Comparison of ENCODE assay signal across 20 mouse cellular contexts in genomic region chr13:49335077-49335982, GRCm38 (mm10). TPM values are rescaled to one million over a fixed set of nuclear protein-coding genes. Genes with fewer than 3 reads are reported as not detected.
A peak's percentile ranks its signal among the peaks of the same experiment; 100 is the strongest.
DNase-seq lines count a peak whose midpoint lies in the region; ATAC-seq and TF ChIP-seq lines count a peak whose summit lies in the region.
"Had no signal": no experiment of that assay in that cellular context is flagged by ENCODE, and none has a peak within 500 bp of the region (broad histone marks: within the 10 kb centered on the region; RNA-seq: fewer than 3 reads in every experiment).

No protein-coding gene starts in this region.

- no peak overlapping the region for H3K4me3 ChIP-seq in hindbrain, embryonic 14.5 days (replicated peaks; ENCODE audit: low read length)
- H3K4me3 ChIP-seq in hindbrain, embryonic 11.5 days (ENCODE audit: low read depth, low read length) = no peak overlapping the region
- no peak overlapping the region for H3K4me3 ChIP-seq in forebrain, embryonic 16.5 days (replicated peaks; ENCODE audit: low read length)
- no peak overlapping the region for H3K4me3 ChIP-seq in neural tube, embryonic 14.5 days (ENCODE audit: low read depth, low read length)
- no peak overlapping the region for H3K4me3 ChIP-seq in lung, adult 2 months (replicated peaks; ENCODE audit: extremely low read depth, low read depth, low read length)
- H3K4me3 ChIP-seq: intestine, embryonic 15.5 days; layer of hippocampus, adult 2 months; liver, embryonic 15.5 days; megakaryocyte, embryonic 14.5 days had no signal

- no peak for DNase-seq in hindbrain, embryonic 14.5 days (ENCODE audit: low spot score)
- no peak for DNase-seq in hindbrain, embryonic 11.5 days (ENCODE audit: low spot score)
- peak; percentile 65 for DNase-seq in brain, embryonic 14.5 days (ENCODE audit: low read depth)
- DNase-seq in gastrocnemius, postnatal 36 days = no peak
- no peak for DNase-seq in lung, adult 2 months
- DNase-seq: adrenal gland, adult 8-10 months; B cell, adult 2 months; cerebellum, adult 9-10 months; heart, postnatal 4 days; kidney, postnatal 10 days; left cerebral cortex, postnatal 4 days; lung, postnatal 14 days; right cerebral cortex, adult 18-20 months; thymus, adult 18-20 months had no signal

- intact Hi-C loops in gastrocnemius, postnatal 36 days (cut with DNase I) = no loop called here

- 0 out of 2 replicates have a peak overlapping the region, but pooled peaks have one; percentile 9 for H3K27ac ChIP-seq in hindbrain, embryonic 14.5 days
- no peak overlapping the region for H3K27ac ChIP-seq in hindbrain, embryonic 11.5 days (ENCODE audit: low read depth, low read length)
- 0 out of 2 replicates have a peak overlapping the region, but pooled peaks have one; percentile 14 for H3K27ac ChIP-seq in forebrain, embryonic 16.5 days (ENCODE audit: low read length)
- H3K27ac ChIP-seq in neural tube, embryonic 14.5 days (ENCODE audit: low read depth, low read length) = peak overlapping the region; percentile 13; the same call in 1 of the 2 replicates
- H3K27ac ChIP-seq: intestine, embryonic 15.5 days; layer of hippocampus, adult 2 months; liver, embryonic 15.5 days had no signal

- no peak overlapping the region for H3K4me2 ChIP-seq in hindbrain, embryonic 14.5 days (replicated peaks)
- no peak overlapping the region for H3K4me2 ChIP-seq in hindbrain, embryonic 11.5 days (replicated peaks; ENCODE audit: low read depth, low read length)
- no peak overlapping the region for H3K4me2 ChIP-seq in forebrain, embryonic 16.5 days (ENCODE audit: low read length)
- no peak overlapping the region for H3K4me2 ChIP-seq in neural tube, embryonic 14.5 days (ENCODE audit: low read depth, low read length)
- H3K4me2 ChIP-seq: intestine, embryonic 15.5 days; liver, embryonic 15.5 days had no signal

- no peak overlapping the region for H3K9ac ChIP-seq in hindbrain, embryonic 14.5 days
- no peak overlapping the region for H3K9ac ChIP-seq in hindbrain, embryonic 11.5 days (ENCODE audit: low read depth, low read length)
- no peak overlapping the region for H3K9ac ChIP-seq in forebrain, embryonic 16.5 days (replicated peaks; ENCODE audit: low read depth, low read length)
- H3K9ac ChIP-seq in neural tube, embryonic 14.5 days (replicated peaks; ENCODE audit: low read depth, low read length) = no peak overlapping the region
- H3K9ac ChIP-seq: intestine, embryonic 15.5 days; liver, embryonic 15.5 days had no signal

- peaks cover 7% of the 10 kb centered on the region; the same call in 1 of the 2 replicates for H3K4me1 ChIP-seq in hindbrain, embryonic 14.5 days (replicated peaks; ENCODE audit: control insufficient read depth, insufficient read depth, low read length)
- H3K4me1 ChIP-seq in hindbrain, embryonic 11.5 days (replicated peaks; ENCODE audit: control insufficient read depth, insufficient read depth, low read length) = no peaks in the 10 kb centered on the region
- peaks cover 4% of the 10 kb centered on the region for H3K4me1 ChIP-seq in forebrain, embryonic 16.5 days (replicated peaks; ENCODE audit: control insufficient read depth, insufficient read depth, low read length)
- peaks cover 7% of the 10 kb centered on the region for H3K4me1 ChIP-seq in neural tube, embryonic 14.5 days (ENCODE audit: control insufficient read depth, insufficient read depth, low read length)
- H3K4me1 ChIP-seq in lung, adult 2 months (ENCODE audit: control insufficient read depth, insufficient read depth, low read length) = no peaks in the 10 kb centered on the region; the same call in 1 of the 2 replicates
- H3K4me1 ChIP-seq: intestine, embryonic 15.5 days had no signal

- H3K27me3 ChIP-seq in hindbrain, embryonic 14.5 days (ENCODE audit: control insufficient read depth, insufficient read depth, low read length) = no peaks in the 10 kb centered on the region
- no peaks in the 10 kb centered on the region for H3K27me3 ChIP-seq in hindbrain, embryonic 11.5 days (ENCODE audit: control insufficient read depth, insufficient read depth, low read length)
- no peaks in the 10 kb centered on the region for H3K27me3 ChIP-seq in forebrain, embryonic 16.5 days (replicated peaks; ENCODE audit: control insufficient read depth, insufficient read depth, low read length)
- no peaks in the 10 kb centered on the region for H3K27me3 ChIP-seq in neural tube, embryonic 14.5 days (ENCODE audit: control insufficient read depth, insufficient read depth, low read length)
- H3K27me3 ChIP-seq: intestine, embryonic 15.5 days; liver, embryonic 15.5 days; megakaryocyte, embryonic 14.5 days had no signal

- TF ChIP-seq POLR2A in brain, embryonic 14.5 days (IDR thresholded peaks at IDR 0.05; ENCODE audit: borderline replicate concordance, extremely low read depth, insufficient read depth, insufficient read length, poor library complexity, severe bottlenecking) = no peak
- no peak for TF ChIP-seq POLR2A in lung, adult 2 months (IDR thresholded peaks at IDR 0.05; ENCODE audit: borderline replicate concordance, extremely low read depth, low read depth, low read length)

- H3K36me3 ChIP-seq in hindbrain, embryonic 14.5 days (replicated peaks; ENCODE audit: control insufficient read depth, insufficient read depth) = no peaks in the 10 kb centered on the region
- no peaks in the 10 kb centered on the region for H3K36me3 ChIP-seq in hindbrain, embryonic 11.5 days (ENCODE audit: control insufficient read depth, insufficient read depth, low read length)
- H3K36me3 ChIP-seq in forebrain, embryonic 16.5 days (ENCODE audit: control insufficient read depth, insufficient read depth) = no peaks in the 10 kb centered on the region
- no peaks in the 10 kb centered on the region for H3K36me3 ChIP-seq in neural tube, embryonic 14.5 days (ENCODE audit: control insufficient read depth, insufficient read depth, low read length)
- H3K36me3 ChIP-seq: intestine, embryonic 15.5 days; liver, embryonic 15.5 days had no signal

- TF ChIP-seq CTCF in brain, embryonic 14.5 days (IDR thresholded peaks at IDR 0.05; ENCODE audit: borderline replicate concordance, extremely low read depth, insufficient read depth, insufficient read length) = no peak
- no peak for TF ChIP-seq CTCF in lung, adult 2 months (IDR thresholded peaks at IDR 0.05; ENCODE audit: insufficient read depth, low read length)

- 79% methylated on average over 12 of the region's 12 CpGs for WGBS in hindbrain, embryonic 14.5 days
- WGBS in hindbrain, embryonic 11.5 days = 90% methylated on average over 12 of the region's 12 CpGs
- WGBS in forebrain, embryonic 16.5 days = 76% methylated on average over 12 of the region's 12 CpGs
- WGBS in neural tube, embryonic 14.5 days = 63% methylated on average over 12 of the region's 12 CpGs
- WGBS in lung, adult 2 months = 81% methylated on average over 12 of the region's 12 CpGs

- no peak for ATAC-seq in hindbrain, embryonic 14.5 days (ENCODE audit: low FRiP score)
- ATAC-seq in hindbrain, embryonic 11.5 days (ENCODE audit: low FRiP score) = no peak
- peak; percentile 62 for ATAC-seq in forebrain, embryonic 16.5 days
- peak; percentile 54 for ATAC-seq in neural tube, embryonic 14.5 days (ENCODE audit: low read depth)
- ATAC-seq: intestine, embryonic 15.5 days had no signal

- no peaks in the 10 kb centered on the region for H3K9me3 ChIP-seq in hindbrain, embryonic 14.5 days (ENCODE audit: control insufficient read depth, low read length)
- H3K9me3 ChIP-seq in hindbrain, embryonic 11.5 days (ENCODE audit: control insufficient read depth, low read length) = no peaks in the 10 kb centered on the region
- H3K9me3 ChIP-seq in forebrain, embryonic 16.5 days (ENCODE audit: control insufficient read depth, low read length) = no peaks in the 10 kb centered on the region
- no peaks in the 10 kb centered on the region for H3K9me3 ChIP-seq in neural tube, embryonic 14.5 days (ENCODE audit: control insufficient read depth, low read length)
- H3K9me3 ChIP-seq: intestine, embryonic 15.5 days; liver, embryonic 15.5 days had no signal

RNA-seq across cellular contexts. Expression of gene Bicd2, which starts 6.1 kb away (rescaled TPM):
- polyA plus RNA-seq in hindbrain, embryonic 14.5 days (2014; fragmentation: Nextera tagmentation; extraction: Ambion mirVana) = 30.7 and 33.3 TPM in 2 replicates
- polyA plus RNA-seq in hindbrain, embryonic 11.5 days (2014; fragmentation: Nextera tagmentation; extraction: Ambion mirVana) = 26.9 and 29.5 TPM in 2 replicates
- polyA plus RNA-seq in brain, embryonic 14.5 days (2012; rRNA removed) = 35.9 and 42.3 TPM in 2 replicates
- 30.1 and 31.5 TPM in 2 replicates for polyA plus RNA-seq in forebrain, embryonic 16.5 days (2015; fragmentation: Nextera tagmentation; extraction: Ambion mirVana)
- 27.6 and 38.6 TPM in 2 replicates for polyA plus RNA-seq in neural tube, embryonic 14.5 days (2014; fragmentation: Nextera tagmentation; extraction: Ambion mirVana)
- total RNA-seq in gastrocnemius, postnatal 36 days (2021) = 10 to 100 TPM; 23.3 to 24.5 TPM
- polyA plus RNA-seq in lung, adult 2 months (2012; rRNA removed) = 53.3 and 63.2 TPM in 2 replicates

RNA-seq across cellular contexts. Expression of gene Fgd3, which starts 15.2 kb away (rescaled TPM):
- polyA plus RNA-seq in hindbrain, embryonic 14.5 days (2014; fragmentation: Nextera tagmentation; extraction: Ambion mirVana) = 1.5 and 2.2 TPM in 2 replicates
- 0.56 and 1.1 TPM in 2 replicates for polyA plus RNA-seq in hindbrain, embryonic 11.5 days (2014; fragmentation: Nextera tagmentation; extraction: Ambion mirVana)
- polyA plus RNA-seq in brain, embryonic 14.5 days (2012; rRNA removed) = 8.6 TPM in 2 replicates
- polyA plus RNA-seq in forebrain, embryonic 16.5 days (2015; fragmentation: Nextera tagmentation; extraction: Ambion mirVana) = 3.1 and 4.2 TPM in 2 replicates
- polyA plus RNA-seq in neural tube, embryonic 14.5 days (2014; fragmentation: Nextera tagmentation; extraction: Ambion mirVana) = 2.2 and 2.4 TPM in 2 replicates
- under 1 TPM; 0.87 to 0.99 TPM for total RNA-seq in gastrocnemius, postnatal 36 days (2021)
- polyA plus RNA-seq in lung, adult 2 months (2012; rRNA removed) = 2.8 and 4.1 TPM in 2 replicates

Comparison
In these comparisons a context has a peak if more than half of its experiments do, and no peak if none do; other contexts are left out.
1. ATAC-seq: peak in forebrain, embryonic 16.5 days (single experiment) and neural tube, embryonic 14.5 days (single experiment); none in hindbrain, embryonic 14.5 days (single experiment) and hindbrain, embryonic 11.5 days (single experiment).